Mouse (Mus musculus) monocyte, adult 2 months (primary cell): Measurements from ENCODE around the gene Cmtm1.
"Not testable (repeated sequence)": the region's sequence is repeated elsewhere in the genome, so short reads cannot be mapped to it uniquely, and the experiment has no call there.

Source experiments
- DNase-seq, 2 experiments: peaks; one replicate each; pipeline ENCODE4 v3.0.0; 2022; ENCODE audit warnings: low spot score in 2 of 2, low read depth in 1 of 2

Gene Cmtm1

GRCm38 (mm10) chr8:104309441-104310155 lies at the start of gene Cmtm1, which contains the start of gene Gm45711:
Gene Cmtm1 (minus strand): TSS chr8:104310145.
Gene Gm45711 (minus strand): TSS chr8:104310081.
- not testable (repeated sequence) for DNase-seq

GRCm38 (mm10) chr8:104358637-104359036 lies 48.7 kb upstream of the Cmtm1 start:
- DNase-seq = no peak

DNA sequence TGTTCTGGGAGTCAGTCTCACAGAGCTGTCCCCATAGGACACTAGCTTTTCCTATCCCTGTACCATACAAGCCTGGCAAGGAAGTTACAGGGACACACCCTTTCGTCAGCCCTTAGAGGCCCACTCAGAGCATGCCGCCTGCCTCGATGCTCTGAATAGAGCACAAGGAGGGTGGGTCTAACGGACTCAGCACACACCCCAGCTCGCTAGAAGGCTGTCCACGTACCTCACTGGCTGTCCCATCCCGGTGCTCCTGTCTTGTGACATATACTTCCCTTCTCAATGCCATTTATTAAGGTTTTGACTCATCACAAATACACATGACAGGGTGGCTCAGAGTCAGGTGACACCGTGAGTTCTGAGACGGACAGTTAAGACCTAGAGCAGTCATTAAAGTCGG lies 44.6 kb upstream of the Cmtm1 start:
- DNase-seq = no peak

DNA sequence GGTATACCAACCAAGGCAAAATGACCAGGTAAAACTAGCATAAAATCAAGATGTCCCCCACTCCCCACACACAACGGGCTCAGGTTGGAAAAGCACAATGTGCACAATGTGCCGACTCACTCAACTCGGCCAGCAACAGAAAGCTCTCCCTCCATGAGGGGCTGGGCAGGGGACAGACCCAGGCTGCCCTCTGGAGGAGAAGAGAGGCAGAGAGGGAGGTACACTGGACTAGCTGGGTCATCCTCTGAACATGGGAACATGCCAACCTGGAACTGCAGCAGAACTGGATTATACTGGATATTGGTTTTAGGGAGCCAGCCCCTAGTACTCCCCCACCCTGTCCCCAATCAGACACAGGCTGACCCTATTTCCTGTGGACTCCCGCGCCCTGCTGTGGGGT lies 43.2 kb upstream of the Cmtm1 start:
- DNase-seq = no peak

DNA sequence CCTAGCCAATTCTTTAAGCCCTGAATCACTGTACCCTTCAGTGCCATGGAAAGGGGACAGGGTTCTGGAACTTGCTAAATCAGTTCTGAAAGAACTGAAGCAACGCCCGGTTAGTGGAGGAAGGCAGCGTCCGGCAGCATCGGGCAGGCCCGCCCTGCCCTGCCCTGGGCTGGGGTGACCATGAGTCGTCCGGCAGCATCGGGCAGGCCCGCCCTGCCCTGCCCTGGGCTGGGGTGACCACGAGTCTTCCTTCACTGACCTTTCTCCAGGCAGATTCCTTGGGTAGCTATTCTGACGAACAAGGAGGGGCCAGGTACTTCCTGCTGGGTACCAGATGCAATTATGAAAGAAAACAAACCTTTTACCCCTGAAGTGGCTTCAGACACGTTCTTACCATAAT lies 40.1 kb upstream of the Cmtm1 start:
- no peak for DNase-seq

- DNase-seq = no peak
Observed at GRCm38 (mm10) chr8:104348971-104349370, 39.0 kb upstream of the Cmtm1 start.

GRCm38 (mm10) chr8:104346706-104347105 lies 36.8 kb upstream of the Cmtm1 start:
- DNase-seq = no peak

GRCm38 (mm10) chr8:104344622-104345021 lies 34.7 kb upstream of the Cmtm1 start:
- DNase-seq = no peak

DNA sequence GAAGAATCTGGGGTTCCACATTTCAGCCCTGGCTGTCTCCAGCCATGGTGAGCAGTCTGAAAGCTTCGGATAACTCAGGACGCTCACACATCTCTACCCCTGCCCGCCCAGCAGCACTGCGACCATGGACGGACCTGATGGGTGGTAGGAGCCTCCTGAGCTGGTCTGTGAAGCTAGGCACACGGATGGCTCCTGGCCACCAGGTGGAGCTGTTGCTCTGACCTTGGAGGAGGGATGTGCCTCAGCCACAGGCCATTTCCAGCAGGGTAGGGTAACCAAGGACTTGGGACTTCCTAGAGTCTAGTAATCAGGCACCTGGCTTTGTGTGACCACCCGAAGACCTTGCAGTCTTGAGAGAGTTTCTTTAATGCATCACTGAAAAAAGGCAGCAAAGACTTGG lies 34.0 kb upstream of the Cmtm1 start:
- DNase-seq = peak in 1 of 2 experiments; percentile 56

GRCm38 (mm10) chr8:104342426-104342825 lies 32.5 kb upstream of the Cmtm1 start:
- no peak for DNase-seq

DNA sequence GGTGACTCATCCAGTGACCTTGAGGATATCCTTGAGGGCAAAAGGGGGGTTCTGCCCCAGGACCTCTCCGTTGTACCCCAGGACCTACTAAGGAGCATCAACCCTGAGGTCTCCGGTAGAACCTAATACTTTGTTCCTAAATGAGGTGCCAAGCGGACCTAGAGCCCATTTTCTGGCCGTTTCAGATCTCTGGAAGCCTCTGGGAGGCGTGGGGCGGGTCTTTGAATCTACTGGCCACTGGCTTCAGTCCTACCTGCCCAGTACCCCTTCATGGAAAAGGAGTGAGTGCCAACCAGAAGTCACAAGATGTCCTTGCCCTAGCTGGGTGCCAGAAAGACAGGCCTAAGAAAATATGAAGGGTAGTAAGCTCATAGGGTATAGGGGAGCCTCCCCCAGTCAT lies 31.7 kb upstream of the Cmtm1 start:
- DNase-seq = no peak

DNA sequence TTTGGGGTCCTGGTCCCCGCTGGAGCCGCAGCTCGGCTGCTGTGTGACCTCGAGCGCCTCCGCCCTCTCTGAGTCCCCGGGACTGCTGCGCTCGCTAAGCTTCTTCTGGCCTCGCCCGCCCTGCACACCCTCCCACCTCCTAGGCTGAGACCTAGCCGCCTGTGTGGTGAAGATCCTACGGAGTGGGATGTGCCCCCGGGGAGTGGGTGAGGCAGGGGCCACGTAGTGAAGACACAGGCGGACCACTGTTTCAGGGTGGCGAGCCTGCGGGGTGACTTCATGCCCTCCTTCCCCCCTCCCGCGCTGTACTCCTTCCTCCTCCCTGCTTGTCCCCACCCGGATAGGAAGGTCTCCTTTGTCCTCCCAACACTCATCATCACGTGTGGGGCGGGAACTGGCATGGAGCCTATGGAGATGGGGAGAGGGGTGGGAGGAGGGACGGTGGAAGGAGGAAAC lies 31.2 kb upstream of the Cmtm1 start:
- peak; percentile 20 to 35 for DNase-seq

DNA sequence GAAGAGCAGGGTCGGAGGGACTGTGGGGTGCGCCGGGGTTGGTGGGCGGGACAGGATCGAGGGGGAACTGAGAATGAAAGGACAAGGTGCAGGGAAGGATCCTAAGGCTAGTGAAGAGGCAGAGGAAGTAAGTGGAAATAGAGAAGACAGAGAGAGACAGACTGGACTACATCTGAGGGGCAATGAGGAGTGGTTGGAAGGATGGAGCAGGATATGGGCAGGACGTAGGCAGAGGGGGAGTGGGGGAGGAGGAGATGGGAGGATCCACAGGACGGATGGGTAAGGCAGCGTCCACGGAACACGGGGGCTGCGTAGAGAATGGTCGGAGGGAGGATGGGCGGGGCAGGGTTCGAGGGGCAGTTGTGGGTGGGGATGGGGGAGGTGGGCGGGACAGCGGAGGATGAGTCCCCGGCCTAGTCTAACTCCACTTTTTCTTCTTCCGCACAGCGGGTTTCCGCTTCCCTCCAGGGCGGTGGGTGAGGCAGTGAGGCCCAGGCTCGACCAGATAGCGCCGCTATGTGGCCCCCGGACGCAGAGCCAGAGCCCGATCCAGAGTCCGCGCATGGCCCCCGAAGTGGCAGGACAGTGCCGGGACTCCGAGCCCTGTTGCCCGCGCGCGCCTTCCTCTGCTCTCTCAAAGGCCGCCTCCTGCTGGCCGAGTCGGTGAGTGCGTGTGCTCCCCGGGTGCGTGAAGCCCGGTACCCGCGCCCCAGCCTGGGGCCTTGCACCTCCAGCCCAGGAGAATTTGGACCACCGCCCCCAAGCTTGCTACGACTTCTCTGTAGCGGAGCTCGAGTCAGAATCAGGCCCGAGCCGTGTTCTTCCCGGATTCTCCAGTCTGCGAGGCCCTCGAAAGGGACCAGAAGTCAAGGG lies 30.5 kb upstream of the Cmtm1 start:
- peak; percentile 57 to 75 for DNase-seq

GRCm38 (mm10) chr8:104339983-104340232 lies 30.0 kb upstream of the Cmtm1 start:
- DNase-seq = no peak

- DNase-seq = peak in 1 of 2 experiments; percentile 6
Observed at GRCm38 (mm10) chr8:104339229-104339982, 29.5 kb upstream of the Cmtm1 start, which contains the start of gene Cmtm3. Gene Cmtm3 (plus strand): TSS chr8:104339410.

DNA sequence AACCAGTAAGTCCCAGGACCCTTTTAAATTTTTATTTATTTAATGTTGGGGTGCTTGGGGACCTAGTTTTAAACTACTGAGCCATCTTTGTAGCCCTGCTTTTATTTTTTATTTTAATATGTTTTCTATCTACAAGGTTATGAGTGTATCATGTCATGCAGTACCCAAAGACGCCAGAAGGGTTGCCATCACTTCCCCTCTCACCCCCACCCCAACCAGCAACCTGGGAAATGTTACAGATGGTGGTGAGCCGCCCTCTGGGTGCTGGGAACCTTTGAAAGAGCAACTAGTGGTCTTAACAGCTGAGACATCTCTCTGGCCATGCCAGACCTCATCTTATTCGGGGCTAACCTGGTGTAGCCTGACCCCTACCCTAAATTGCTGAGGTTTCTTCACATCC lies 27.9 kb upstream of the Cmtm1 start:
- no peak for DNase-seq

DNA sequence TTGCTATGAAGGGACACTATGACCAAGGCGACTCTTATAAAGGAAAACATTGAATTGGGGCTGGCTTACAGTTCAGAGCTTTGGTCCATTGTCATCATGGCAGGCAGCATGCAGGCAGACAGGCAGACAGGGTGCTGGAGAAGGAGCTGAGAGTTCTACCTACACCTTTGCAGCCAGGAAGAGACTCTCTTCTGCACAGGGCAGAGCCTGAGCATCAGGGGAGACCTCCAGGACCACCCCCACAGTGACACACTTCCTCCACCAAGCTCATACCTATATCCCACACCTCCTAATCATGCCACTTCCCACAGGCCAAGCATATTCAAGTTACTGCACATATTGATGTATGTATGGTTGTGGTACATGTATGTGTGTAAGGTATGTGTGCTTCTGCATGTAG lies 26.9 kb upstream of the Cmtm1 start:
- no peak for DNase-seq

GRCm38 (mm10) chr8:104334196-104334595 lies 24.3 kb upstream of the Cmtm1 start:
- DNase-seq = no peak

DNA sequence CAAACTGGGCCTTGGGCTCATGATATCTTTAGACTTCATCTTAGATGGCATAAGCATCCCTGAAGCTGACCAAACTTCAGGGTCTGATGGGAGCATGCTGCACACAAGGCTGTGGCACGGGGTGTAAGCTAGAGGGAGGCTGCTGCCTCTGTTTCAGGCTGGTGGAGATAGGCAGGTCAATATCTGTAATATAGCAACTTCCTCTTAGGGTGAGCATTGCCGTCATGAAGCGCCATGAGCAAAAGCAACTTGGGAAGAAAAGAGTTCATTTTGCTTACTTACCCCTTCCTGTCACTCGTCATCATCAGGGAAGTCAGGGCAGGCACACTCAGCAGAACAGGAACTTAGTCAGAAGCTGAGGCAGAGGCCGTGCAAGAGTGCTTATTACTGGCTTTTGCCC lies 23.8 kb upstream of the Cmtm1 start:
- DNase-seq = peak in 1 of 2 experiments; percentile 13

GRCm38 (mm10) chr8:104332665-104333631 lies 23.0 kb upstream of the Cmtm1 start:
- no peak for DNase-seq
